Mouse (Mus musculus): Measurements from ENCODE around the gene Itgb2. TPM values are rescaled to one million over a fixed set of nuclear protein-coding genes. Genes with fewer than 3 reads are reported as not detected.

The Itgb2 gene
- polyA plus RNA-seq, 1 experiment = 69.1 TPM

- H3K4me1 ChIP-seq (ENCODE audit: control insufficient read depth, insufficient read depth, low read length) = peaks cover 3% of the 10 kb centered on the region; the same call in 1 of the 2 replicates
- 8% methylated on average over 8 of the region's 8 CpGs for WGBS
- no peak for TF ChIP-seq CTCF (IDR thresholded peaks at IDR 0.05; ENCODE audit: control insufficient read depth, insufficient read depth, low read length)
- TF ChIP-seq POLR2A (IDR thresholded peaks at IDR 0.05; ENCODE audit: borderline replicate concordance, control insufficient read depth, low read depth, low read length) = no peak
- peak overlapping the region; percentile 53 for H3K27ac ChIP-seq (ENCODE audit: control insufficient read depth, insufficient read depth, low read depth, low read length, poor library complexity)
- H3K4me3 ChIP-seq (replicated peaks; ENCODE audit: control insufficient read depth, low read depth, low read length) = peak overlapping the region; percentile 59
Observed at GRCm38 (mm10) chr10:77581023-77581407, 51.0 kb downstream of the Itgb2 start.

- Histone ChIP-seq H3K27ac (ENCODE audit: control insufficient read depth, insufficient read depth, low read depth, low read length, poor library complexity) (peak within 1 kb of the TSS; percentile 98), H3K4me1 (ENCODE audit: control insufficient read depth, insufficient read depth, low read length) (peaks cover 3% of the 10 kb centered on the region; the same call in 1 of the 2 replicates), H3K4me3 (replicated peaks; ENCODE audit: control insufficient read depth, low read depth, low read length) (peak within 1 kb of the TSS; percentile 92)
- under 1% methylated on average over 64 of the region's 64 CpGs for WGBS
- TF ChIP-seq POLR2A (IDR thresholded peaks at IDR 0.05; ENCODE audit: borderline replicate concordance, control insufficient read depth, low read depth, low read length) = peak; percentile 99
- no peak for TF ChIP-seq CTCF (IDR thresholded peaks at IDR 0.05; ENCODE audit: control insufficient read depth, insufficient read depth, low read length)
Observed at GRCm38 (mm10) chr10:77581408-77582284, 51.6 kb downstream of the Itgb2 start, which contains the start of gene Pttg1ip. Gene Pttg1ip (plus strand): TSS chr10:77581720.

DNA sequence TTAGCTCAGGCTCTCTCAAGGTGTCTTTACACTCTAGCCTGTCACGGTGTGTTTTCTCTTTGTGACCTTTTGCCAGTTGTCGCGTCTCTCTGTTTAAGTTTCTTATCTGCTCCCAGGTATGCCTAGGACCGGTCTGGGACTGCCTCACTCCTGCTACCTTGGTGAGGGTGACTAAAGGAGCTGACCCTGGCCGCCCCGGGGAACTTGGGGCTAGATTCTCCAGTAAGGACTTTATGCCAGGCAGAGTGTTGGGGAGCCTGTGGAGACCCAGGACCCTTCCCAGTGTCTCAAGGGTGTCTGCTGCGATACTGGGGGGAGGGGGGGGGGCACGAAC lies 52.2 kb downstream of the Itgb2 start:
- 5% methylated on average over 8 of the region's 8 CpGs for WGBS
- Histone ChIP-seq H3K4me1 (ENCODE audit: control insufficient read depth, insufficient read depth, low read length) (peaks cover 3% of the 10 kb centered on the region; the same call in 1 of the 2 replicates), H3K27ac (ENCODE audit: control insufficient read depth, insufficient read depth, low read depth, low read length, poor library complexity) (peak overlapping the region; percentile 98), H3K4me3 (replicated peaks; ENCODE audit: control insufficient read depth, low read depth, low read length) (peak overlapping the region; percentile 92)
- TF ChIP-seq POLR2A (IDR thresholded peaks at IDR 0.05; ENCODE audit: borderline replicate concordance, control insufficient read depth, low read depth, low read length) (no peak), CTCF (IDR thresholded peaks at IDR 0.05; ENCODE audit: control insufficient read depth, insufficient read depth, low read length) (no peak)

DNA sequence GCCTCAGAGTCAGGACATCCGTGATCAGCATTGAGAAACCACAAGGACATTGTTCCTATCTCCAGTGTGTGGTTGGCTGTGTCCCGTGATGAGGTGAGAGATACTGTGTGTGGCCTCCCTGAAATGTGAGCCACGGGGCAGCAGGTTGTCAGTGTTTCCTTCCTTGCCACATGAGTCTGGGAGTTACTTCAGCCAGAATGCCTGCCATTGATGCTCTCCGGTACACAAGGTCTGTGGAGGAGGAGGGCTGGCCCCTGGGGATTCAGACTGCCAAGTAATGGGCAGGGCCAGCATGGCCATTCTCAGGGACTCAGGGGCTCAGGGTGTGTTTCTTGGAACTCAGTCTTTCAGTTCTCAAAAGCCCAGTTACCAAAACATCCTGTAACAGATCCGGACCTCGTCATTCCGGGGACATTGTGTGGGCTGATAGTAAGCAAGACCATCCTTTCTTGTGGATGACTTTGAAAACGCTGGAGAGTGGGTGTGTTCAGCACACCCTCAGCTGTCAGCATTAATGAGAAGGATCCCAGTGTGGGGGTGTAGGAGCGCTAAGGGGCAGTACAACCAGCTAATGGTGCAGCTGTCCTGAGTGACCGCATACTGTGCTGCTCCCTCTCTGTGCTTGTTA lies 53.9 kb downstream of the Itgb2 start:
- TF ChIP-seq POLR2A (IDR thresholded peaks at IDR 0.05; ENCODE audit: borderline replicate concordance, control insufficient read depth, low read depth, low read length) = no peak
- no peak for TF ChIP-seq CTCF (IDR thresholded peaks at IDR 0.05; ENCODE audit: control insufficient read depth, insufficient read depth, low read length)
- Histone ChIP-seq H3K27ac (ENCODE audit: control insufficient read depth, insufficient read depth, low read depth, low read length, poor library complexity) (no peak overlapping the region), H3K4me3 (replicated peaks; ENCODE audit: control insufficient read depth, low read depth, low read length) (no peak overlapping the region), H3K4me1 (ENCODE audit: control insufficient read depth, insufficient read depth, low read length) (peaks cover 3% of the 10 kb centered on the region; the same call in 1 of the 2 replicates)
- 34% methylated on average over 10 of the region's 10 CpGs for WGBS

DNA sequence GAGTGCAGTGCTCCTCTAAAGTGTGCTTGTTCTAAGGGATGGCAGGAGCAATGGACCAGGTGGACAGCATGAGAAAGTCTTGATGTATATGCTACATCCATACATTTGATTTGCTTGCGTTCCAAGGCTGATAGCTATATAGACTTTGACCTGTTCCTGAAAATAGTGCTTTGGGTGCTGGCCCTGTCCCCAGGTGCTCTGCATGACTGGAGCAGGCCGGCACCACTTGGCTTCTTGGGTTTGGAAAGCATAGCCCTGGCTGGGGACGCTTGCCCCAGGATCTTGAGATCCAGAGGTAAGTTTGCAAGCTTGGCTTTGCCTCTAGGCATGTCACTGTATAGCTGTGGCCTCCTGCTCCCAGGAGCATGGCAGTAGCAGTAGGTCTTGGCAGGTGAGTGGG lies 56.6 kb downstream of the Itgb2 start:
- peaks cover 6% of the 10 kb centered on the region for H3K4me1 ChIP-seq (ENCODE audit: control insufficient read depth, insufficient read depth, low read length)
- TF ChIP-seq CTCF (IDR thresholded peaks at IDR 0.05; ENCODE audit: control insufficient read depth, insufficient read depth, low read length) = no peak
- TF ChIP-seq POLR2A (IDR thresholded peaks at IDR 0.05; ENCODE audit: borderline replicate concordance, control insufficient read depth, low read depth, low read length) = no peak
- no peak overlapping the region for H3K4me3 ChIP-seq (replicated peaks; ENCODE audit: control insufficient read depth, low read depth, low read length)
- WGBS = 93% methylated on average over 3 of the region's 3 CpGs
- H3K27ac ChIP-seq (ENCODE audit: control insufficient read depth, insufficient read depth, low read depth, low read length, poor library complexity) = no peak overlapping the region

GRCm38 (mm10) chr10:77587091-77587775 lies 57.2 kb downstream of the Itgb2 start:
- TF ChIP-seq CTCF (IDR thresholded peaks at IDR 0.05; ENCODE audit: control insufficient read depth, insufficient read depth, low read length) (no peak), POLR2A (IDR thresholded peaks at IDR 0.05; ENCODE audit: borderline replicate concordance, control insufficient read depth, low read depth, low read length) (no peak)
- H3K27ac ChIP-seq (ENCODE audit: control insufficient read depth, insufficient read depth, low read depth, low read length, poor library complexity) = no peak overlapping the region
- peaks cover 6% of the 10 kb centered on the region for H3K4me1 ChIP-seq (ENCODE audit: control insufficient read depth, insufficient read depth, low read length)
- H3K4me3 ChIP-seq (replicated peaks; ENCODE audit: control insufficient read depth, low read depth, low read length) = no peak overlapping the region
- 90% methylated on average over 6 of the region's 6 CpGs for WGBS

DNA sequence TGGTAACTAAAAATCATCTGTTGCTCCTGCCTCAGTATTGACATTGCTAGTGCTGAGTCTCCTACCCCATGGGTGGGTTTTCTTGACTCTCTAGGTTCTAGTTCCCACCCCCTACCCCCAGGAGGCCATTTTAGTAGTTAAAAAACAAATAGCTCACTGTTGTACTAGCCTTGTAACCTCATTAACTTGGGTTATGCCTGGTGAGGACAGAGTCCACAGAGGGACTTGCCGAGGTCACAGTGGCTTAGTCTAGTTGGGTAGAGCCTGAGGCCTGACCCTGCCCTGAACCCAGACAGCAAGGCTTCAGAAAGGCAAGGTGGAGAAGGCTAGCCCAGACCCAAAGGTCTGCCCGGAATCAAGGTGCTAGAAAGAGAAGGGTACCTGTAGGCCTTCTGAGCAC lies 58.0 kb downstream of the Itgb2 start:
- TF ChIP-seq CTCF (IDR thresholded peaks at IDR 0.05; ENCODE audit: control insufficient read depth, insufficient read depth, low read length) (no peak), POLR2A (IDR thresholded peaks at IDR 0.05; ENCODE audit: borderline replicate concordance, control insufficient read depth, low read depth, low read length) (no peak)
- WGBS = 86% methylated on average over 2 of the region's 2 CpGs
- Histone ChIP-seq H3K27ac (ENCODE audit: control insufficient read depth, insufficient read depth, low read depth, low read length, poor library complexity) (no peak overlapping the region), H3K4me1 (ENCODE audit: control insufficient read depth, insufficient read depth, low read length) (peaks cover 6% of the 10 kb centered on the region), H3K4me3 (replicated peaks; ENCODE audit: control insufficient read depth, low read depth, low read length) (no peak overlapping the region)

- TF ChIP-seq POLR2A (IDR thresholded peaks at IDR 0.05; ENCODE audit: borderline replicate concordance, control insufficient read depth, low read depth, low read length) = no peak
- TF ChIP-seq CTCF (IDR thresholded peaks at IDR 0.05; ENCODE audit: control insufficient read depth, insufficient read depth, low read length) = no peak
- WGBS = 43% methylated on average over 7 of the region's 7 CpGs
- Histone ChIP-seq H3K27ac (ENCODE audit: control insufficient read depth, insufficient read depth, low read depth, low read length, poor library complexity) (no peak overlapping the region), H3K4me1 (ENCODE audit: control insufficient read depth, insufficient read depth, low read length) (peaks cover 4% of the 10 kb centered on the region), H3K4me3 (replicated peaks; ENCODE audit: control insufficient read depth, low read depth, low read length) (no peak overlapping the region)
Observed at GRCm38 (mm10) chr10:77589117-77589516, 59.1 kb downstream of the Itgb2 start.

All from bone marrow, adult 2 months (tissue).